Mouse (Mus musculus) layer of hippocampus, adult 8-10 months (tissue): ENCODE data around the gene BC049352. TPM values are rescaled to one million over a fixed set of nuclear protein-coding genes. Genes with fewer than 3 reads are reported as not detected.

Experiments used
- DNase-seq, 2 experiments: peaks; one replicate each; pipeline ENCODE4 v3.0.0; 2022; ENCODE audit warnings: low spot score in 2 of 2
- total RNA-seq, 4 experiments: library from RNA; stranded (reverse); gene quantifications; 2 replicates each; pipeline ENCODE4 v1.2.4; 2022

The BC049352 gene
- 1 to 10 TPM in 1 of 4 experiments, under 1 TPM in 3; 0.43 to 1.0 (median 0.59) TPM for total RNA-seq

DNA sequence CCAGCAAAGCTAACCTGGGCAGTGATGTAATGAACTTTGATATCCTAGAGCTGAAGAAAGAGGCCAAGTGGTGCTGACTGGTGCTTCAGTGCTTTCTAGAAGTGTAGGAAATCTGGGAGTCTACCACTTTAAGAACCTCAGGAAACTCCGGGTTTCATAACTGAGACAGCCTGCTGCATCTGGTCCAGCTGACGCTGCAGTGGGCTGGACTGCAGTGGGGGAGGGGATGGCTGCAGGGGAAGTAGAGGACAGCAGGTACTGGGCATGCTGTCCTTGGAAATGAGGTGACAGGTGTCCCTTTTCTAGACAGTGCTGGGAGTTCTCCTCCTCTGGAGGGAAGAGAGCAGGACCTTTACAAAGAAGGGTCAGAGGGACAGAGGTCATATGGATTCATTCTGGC is at the start of gene BC049352:
Gene BC049352 (plus strand): TSS at position 238 of the 400 bp plus-strand sequence.
- no peak for DNase-seq

GRCm38 (mm10) chr9:45133484-45134310 is 48.1 kb upstream of the BC049352 start:
- DNase-seq: no peak

DNA sequence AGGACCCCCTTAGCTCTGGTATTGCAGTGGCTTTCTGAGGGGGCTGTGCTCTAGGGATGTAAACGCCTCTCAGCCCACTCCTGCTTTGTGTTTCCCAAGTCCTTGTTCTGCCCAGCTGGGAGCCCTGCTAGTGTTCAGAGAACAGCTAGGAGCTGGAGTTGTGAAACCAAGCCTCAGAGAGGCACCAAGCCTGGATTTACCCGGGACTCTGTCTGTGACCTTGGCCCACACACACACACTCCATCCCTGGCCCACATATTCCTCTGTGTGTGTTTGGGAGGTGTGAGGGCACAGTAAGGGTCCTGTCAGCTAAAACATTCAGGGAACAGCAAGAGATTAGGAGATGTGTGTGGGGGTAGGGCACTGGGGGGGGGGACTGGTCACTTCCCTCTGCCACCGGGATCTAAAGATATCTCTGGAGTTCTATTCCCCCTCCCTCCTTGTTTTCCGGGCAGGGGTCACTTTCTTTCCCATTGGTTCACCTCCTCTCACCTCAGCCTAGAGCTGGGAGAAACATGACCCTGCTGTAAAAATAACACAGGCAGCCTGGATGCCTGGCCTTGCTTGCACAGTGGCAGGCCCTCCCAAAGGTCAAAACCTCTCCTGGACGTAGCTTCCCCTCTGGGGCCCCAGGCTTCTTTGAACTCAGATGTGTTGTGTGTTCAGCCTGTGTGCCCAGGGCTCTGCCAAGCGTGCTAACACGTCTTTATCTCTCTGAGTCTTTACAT is 45.2 kb upstream of the BC049352 start:
- no peak for DNase-seq

DNA sequence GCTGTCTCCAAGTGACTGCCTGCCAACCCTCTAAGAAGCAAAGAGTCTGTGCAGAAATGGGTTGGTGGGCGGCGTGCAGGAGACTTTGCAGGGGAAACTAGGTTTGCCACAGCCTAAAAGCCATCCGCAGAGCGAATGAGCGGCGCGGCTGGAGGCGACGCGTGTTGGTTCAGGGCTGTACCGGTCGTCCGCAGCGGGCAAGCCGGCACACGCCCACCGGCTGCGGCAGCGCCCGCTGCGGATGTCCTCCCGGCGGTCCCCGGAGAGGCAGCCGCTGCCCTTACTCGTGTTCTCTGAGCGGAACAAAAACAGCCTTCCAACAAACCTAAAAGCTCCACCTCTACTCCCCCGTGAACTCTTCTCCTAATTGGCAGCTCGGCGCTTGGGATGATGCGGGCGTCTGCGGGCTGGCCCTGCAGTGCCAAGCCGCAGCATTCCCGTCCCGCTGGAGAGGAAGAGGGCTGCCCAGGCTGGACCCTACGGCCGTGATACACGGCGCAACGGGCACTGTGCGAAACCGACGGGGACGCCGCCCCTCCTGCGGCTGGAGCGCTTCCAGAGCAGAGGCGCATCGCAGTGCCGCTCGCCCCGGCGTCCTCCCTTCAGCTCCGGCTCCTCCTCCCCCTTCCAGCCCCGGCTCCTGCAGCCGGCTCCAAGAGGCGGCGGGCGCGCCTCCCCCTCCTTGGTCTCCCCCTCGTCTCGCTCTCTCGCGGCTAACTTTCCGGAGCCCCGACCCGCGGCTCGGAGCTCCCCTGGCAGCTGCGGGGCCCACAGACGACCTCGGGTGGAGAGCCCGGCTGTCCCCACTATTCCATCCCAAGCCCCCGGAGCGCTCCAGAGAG is 43.4 kb upstream of the BC049352 start, which contains the start of gene Scn4b:
Gene Scn4b (plus strand): TSS at position 205 of the 842 bp plus-strand sequence.
- DNase-seq: no peak

- no peak for DNase-seq
Observed at GRCm38 (mm10) chr9:45139082-45139481, 42.7 kb upstream of the BC049352 start.

GRCm38 (mm10) chr9:45140945-45141344 is 40.9 kb upstream of the BC049352 start:
- DNase-seq: no peak

- no peak for DNase-seq
Observed at GRCm38 (mm10) chr9:45142686-45143085, 39.1 kb upstream of the BC049352 start.

- DNase-seq: peak in 1 of 2 experiments; percentile 31
Observed at GRCm38 (mm10) chr9:45145533-45146266, 36.1 kb upstream of the BC049352 start.

DNA sequence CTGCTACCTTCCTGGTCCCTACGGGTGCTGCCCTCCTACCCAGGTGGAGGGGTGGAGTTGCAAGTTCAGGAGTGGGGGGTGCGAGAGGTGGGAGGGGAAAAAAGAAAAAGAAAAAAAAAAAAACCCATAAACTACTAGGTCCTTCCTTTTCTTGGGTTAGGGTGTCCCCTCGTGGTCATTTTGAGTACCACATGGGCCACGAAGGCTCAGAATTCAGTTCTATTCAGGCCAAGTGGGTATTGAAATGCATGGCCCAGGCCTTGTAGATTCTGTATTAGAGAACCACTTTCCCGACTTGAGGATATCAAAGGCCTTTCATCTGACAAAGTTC is 35.6 kb upstream of the BC049352 start:
- peak; percentile 54 to 79 for DNase-seq

DNA sequence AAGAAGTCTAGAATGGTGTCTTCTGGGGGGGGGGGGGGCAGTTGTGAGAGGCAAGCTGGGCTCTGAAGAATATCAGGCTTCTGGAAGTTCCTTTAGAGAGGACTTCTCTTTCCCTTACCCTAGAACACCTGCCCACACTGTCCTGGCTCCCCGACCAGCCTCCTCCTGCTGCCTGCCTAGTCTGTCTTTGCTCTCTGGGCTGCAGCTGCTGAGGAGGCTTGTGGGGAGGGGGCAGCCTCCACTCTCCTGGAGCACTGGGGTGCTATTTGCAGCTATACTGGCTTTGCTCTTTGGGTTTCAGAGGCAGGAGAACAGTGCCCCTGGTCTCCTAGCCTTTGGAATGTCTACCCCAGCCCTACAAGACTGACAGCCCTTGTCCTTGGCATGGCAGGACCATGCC is 30.9 kb upstream of the BC049352 start:
- no peak for DNase-seq

- no peak for DNase-seq
Observed at GRCm38 (mm10) chr9:45153361-45153760, 28.4 kb upstream of the BC049352 start.

- no peak for DNase-seq
Observed at GRCm38 (mm10) chr9:45167903-45168302, 13.9 kb upstream of the BC049352 start.

DNA sequence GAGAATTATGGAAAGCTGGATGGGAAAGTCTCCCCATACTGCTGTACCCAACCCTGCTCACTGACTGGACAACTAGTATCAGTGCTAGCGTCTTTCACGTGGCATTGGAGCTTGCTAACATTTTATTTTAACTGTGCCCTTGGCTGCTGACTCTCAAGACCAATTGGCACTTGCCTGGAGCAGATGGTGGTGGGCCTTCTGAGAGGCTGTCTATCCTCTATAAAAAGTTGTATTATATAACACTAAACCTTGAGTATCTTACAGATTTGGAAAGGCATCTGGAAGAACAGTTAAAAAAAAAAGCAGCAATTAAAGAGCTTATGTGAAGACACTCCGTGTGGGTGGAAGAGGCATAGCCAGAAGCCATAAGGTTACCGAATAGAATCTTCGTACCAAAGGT is 11.7 kb upstream of the BC049352 start:
- no peak for DNase-seq

DNA sequence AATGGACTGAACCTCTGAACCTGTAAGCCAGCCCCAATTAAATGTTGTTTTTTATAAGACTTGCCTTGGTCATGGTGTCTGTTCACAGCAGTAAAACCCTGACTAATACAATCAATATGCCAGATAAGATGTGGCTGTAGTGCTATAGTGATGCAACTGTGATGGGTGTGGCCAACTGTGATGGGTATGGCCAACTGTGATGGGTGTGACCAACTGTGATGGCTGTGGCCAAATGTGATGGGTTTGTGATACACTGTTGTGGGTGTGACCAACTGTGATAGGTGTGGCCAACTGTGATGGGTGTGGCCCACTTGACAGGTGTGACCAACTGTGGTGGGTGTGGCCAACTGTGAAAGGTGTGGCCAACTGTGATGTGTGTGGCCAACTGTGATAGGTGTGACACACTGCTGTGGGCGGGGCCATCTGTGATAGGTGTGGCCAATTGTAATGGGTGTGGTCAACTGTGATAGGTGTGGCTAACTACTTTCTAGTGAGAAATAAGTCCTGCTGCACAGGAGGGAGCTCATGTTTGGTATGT is 10.7 kb upstream of the BC049352 start:
- no peak for DNase-seq

- no peak for DNase-seq
Observed at GRCm38 (mm10) chr9:45173475-45173874, 8.3 kb upstream of the BC049352 start.

DNA sequence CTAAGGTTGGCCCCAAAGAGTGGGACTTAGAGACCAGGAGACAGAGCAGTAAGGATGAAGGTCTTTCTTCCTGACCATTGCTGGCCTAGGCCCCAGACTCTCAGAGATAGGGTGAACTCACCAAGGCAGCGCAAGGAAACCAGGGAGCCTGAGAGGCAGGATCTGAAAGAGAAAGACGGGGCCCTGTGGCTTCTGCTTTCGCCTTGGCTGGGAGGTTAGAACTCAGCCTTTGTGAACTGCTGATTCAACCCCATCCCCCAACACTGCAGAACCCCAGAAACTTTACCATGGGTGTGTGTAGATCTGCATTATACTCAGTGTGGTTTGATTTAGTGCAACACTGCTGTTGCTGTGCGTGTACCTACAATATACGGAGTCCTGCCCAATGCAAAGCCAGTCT is 2.5 kb upstream of the BC049352 start:
- DNase-seq: no peak

DNA sequence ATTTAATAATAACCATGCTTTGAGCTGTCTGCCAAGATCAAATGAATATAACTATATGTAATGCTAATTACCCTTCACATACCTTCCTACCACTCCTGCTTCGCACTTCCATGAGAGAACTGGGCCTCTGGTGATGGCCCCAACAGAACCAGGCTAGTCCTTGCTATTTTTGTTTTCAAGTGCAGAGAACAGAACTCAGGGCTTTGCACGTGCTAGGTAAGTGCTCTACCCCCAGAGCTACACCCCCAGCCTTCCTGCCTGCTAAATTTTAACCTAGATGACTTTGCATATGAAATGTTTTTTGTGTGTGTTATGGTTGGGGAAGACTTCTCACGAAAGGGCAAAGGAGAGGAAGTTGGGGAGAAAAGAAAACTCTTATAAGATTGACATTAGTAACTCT is 714 bp downstream of the BC049352 start:
- no peak for DNase-seq

- DNase-seq: no peak
Observed at GRCm38 (mm10) chr9:45183266-45183665, 1.5 kb downstream of the BC049352 start.

DNA sequence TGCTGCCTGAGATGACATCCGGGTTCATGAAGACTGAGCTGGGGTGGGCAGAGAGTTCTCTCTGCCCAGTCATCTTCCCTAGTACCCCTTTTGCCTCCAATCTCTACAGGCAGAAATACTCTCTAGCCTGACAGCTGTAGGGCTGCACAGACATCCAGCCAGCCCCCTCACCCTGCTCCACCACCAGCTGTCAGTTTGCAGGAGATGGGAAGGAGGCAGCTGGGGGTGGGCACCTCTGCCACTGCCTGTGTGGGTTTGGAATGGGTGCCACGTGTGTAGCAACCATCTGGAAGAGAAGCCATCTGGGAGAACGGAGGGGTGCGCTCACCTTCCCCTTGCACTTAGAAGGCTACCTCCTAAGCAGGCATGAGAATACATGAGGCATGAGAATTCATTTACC is 3.4 kb downstream of the BC049352 start:
- DNase-seq: peak; percentile 36 to 48
